Mouse (Mus musculus): ENCODE measurements around the gene Ndufa9. TPM values are rescaled to one million over a fixed set of nuclear protein-coding genes. Genes with fewer than 3 reads are reported as not detected.
A peak's percentile ranks its signal among the peaks of the same experiment; 100 is the strongest.

Gene Ndufa9
- polyA plus RNA-seq, 1 experiment from 2014 or later, result 299 TPM

DNA sequence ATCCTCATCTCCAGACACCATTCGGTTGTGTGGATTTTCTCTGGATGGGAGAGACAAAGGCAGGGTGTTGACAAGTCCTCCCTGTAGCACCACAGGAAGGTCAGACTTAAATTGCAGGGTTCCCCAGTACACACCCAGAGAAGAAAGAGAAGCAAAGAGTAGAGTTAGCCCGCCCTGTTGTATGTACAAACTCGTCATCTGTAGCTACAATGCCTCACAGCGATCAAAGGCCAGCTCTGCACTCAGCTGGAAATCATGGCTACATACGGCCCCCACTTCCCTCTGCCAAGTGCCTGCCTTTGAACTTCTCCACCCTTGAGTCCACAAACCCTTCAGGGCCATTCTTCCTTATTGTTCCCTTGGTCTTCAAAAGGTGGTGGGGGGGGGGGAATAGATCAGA lies 64.7 kb downstream of the Ndufa9 start:
- H3K4me1 ChIP-seq (ENCODE audit: control insufficient read depth, insufficient read depth, low read length), result peaks cover 5% of the 10 kb centered on the region; the same call in 1 of the 2 replicates
- no peaks in the 10 kb centered on the region for H3K36me3 ChIP-seq (ENCODE audit: control insufficient read depth, insufficient read depth, low read length)
- WGBS (ENCODE audit: insufficient replicate concordance), result 48% methylated on average over 5 of the region's 5 CpGs
- H3K9me3 ChIP-seq (replicated peaks; ENCODE audit: control insufficient read depth, low read length), result no peaks in the 10 kb centered on the region
- no peak overlapping the region for H3K9ac ChIP-seq (ENCODE audit: low read depth, low read length)
- H3K27me3 ChIP-seq (ENCODE audit: control insufficient read depth, insufficient read depth, low read length), result no peaks in the 10 kb centered on the region
- ATAC-seq (replicated peaks; ENCODE audit: insufficient number of reproducible peaks, low FRiP score, low TSS enrichment), result no peak
- no peak overlapping the region for H3K27ac ChIP-seq (ENCODE audit: low read depth, low read length)
- no peak overlapping the region for H3K4me3 ChIP-seq (ENCODE audit: low read depth, low read length)
- peak overlapping the region; percentile 41; the same call in 1 of the 2 replicates for H3K4me2 ChIP-seq

DNA sequence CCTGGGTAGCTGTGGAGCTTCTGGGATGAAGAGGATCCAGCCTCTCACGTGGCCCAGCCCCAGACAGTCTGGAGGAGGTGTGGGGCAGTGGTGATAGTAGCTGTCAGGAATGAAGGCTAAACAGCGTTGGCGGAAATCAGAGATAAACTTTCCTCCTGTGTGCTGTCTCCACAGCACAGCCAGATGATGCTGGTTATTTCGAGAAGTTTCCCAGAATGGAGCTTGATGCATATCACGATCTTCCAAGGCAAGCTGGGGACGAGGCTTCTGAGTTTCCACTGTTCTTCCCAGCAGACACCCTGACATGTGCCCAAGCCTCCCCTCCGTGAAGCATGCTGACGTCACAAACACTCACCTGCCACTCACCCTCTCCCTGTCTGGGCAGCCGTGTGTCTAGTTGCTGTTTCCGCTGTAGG lies 65.3 kb downstream of the Ndufa9 start:
- no peaks in the 10 kb centered on the region for H3K27me3 ChIP-seq (ENCODE audit: control insufficient read depth, insufficient read depth, low read length)
- peaks cover 5% of the 10 kb centered on the region; the same call in 1 of the 2 replicates for H3K4me1 ChIP-seq (ENCODE audit: control insufficient read depth, insufficient read depth, low read length)
- WGBS (ENCODE audit: insufficient replicate concordance), result 20% methylated on average over 10 of the region's 10 CpGs
- ATAC-seq (replicated peaks; ENCODE audit: insufficient number of reproducible peaks, low FRiP score, low TSS enrichment), result peak; percentile 57
- H3K36me3 ChIP-seq (ENCODE audit: control insufficient read depth, insufficient read depth, low read length), result no peaks in the 10 kb centered on the region
- no peaks in the 10 kb centered on the region for H3K9me3 ChIP-seq (replicated peaks; ENCODE audit: control insufficient read depth, low read length)
- H3K4me2 ChIP-seq, result peak overlapping the region; percentile 41
- H3K4me3 ChIP-seq (ENCODE audit: low read depth, low read length), result no peak overlapping the region
- no peak overlapping the region for H3K9ac ChIP-seq (ENCODE audit: low read depth, low read length)
- H3K27ac ChIP-seq (ENCODE audit: low read depth, low read length), result no peak overlapping the region

DNA sequence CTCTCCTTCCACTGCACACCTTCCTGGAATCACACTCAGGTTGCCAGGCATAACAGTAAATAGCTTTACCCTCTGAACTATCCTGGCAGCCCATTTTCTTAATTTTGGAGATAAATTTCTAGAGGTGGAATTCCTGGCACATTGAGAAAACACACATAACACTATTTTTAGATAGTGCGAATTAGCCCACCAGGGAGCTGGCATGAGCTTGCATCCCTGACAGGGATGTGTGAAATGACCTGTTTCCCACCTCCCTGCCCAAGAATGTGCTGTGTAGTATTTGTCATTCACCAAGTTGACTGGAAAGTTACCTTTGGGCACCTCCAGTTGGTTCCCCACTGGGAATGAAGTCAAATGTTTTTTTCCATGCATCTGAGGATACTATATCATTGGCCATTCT lies 65.9 kb downstream of the Ndufa9 start:
- no peak for ATAC-seq (replicated peaks; ENCODE audit: insufficient number of reproducible peaks, low FRiP score, low TSS enrichment)
- Histone ChIP-seq H3K4me3 (ENCODE audit: low read depth, low read length) (no peak overlapping the region), H3K4me1 (ENCODE audit: control insufficient read depth, insufficient read depth, low read length) (peaks cover 5% of the 10 kb centered on the region; the same call in 1 of the 2 replicates), H3K9me3 (replicated peaks; ENCODE audit: control insufficient read depth, low read length) (no peaks in the 10 kb centered on the region), H3K27me3 (ENCODE audit: control insufficient read depth, insufficient read depth, low read length) (no peaks in the 10 kb centered on the region), H3K27ac (ENCODE audit: low read depth, low read length) (no peak overlapping the region), H3K9ac (ENCODE audit: low read depth, low read length) (no peak overlapping the region), H3K36me3 (ENCODE audit: control insufficient read depth, insufficient read depth, low read length) (no peaks in the 10 kb centered on the region), H3K4me2 (no peak overlapping the region)
- WGBS (ENCODE audit: insufficient replicate concordance), result 73% methylated on average over 1 of the region's 1 CpGs

DNA sequence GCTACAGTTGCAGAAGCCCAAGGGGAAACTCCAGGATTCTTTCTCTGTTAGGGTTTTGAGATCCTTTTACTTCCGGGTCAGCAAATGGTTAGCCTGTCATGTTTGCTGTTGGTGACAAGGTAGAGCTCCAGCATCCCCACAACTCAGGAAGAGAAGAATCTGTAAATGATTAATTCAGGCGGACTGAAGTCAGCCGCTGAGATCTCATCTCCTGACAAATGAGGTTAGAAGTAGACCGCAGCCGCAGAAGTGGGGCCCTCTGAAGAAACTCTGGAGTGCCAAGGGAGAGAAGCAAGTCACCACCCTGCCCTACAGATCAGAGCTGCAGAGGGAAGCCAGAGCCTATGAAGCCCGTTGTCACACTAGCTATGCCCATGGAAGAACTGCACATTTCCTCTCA lies 71.0 kb downstream of the Ndufa9 start:
- no peaks in the 10 kb centered on the region for H3K36me3 ChIP-seq (ENCODE audit: control insufficient read depth, insufficient read depth, low read length)
- H3K9me3 ChIP-seq (replicated peaks; ENCODE audit: control insufficient read depth, low read length), result no peaks in the 10 kb centered on the region
- H3K4me1 ChIP-seq (ENCODE audit: control insufficient read depth, insufficient read depth, low read length), result no peaks in the 10 kb centered on the region
- H3K4me3 ChIP-seq (ENCODE audit: low read depth, low read length), result no peak overlapping the region
- no peak overlapping the region for H3K4me2 ChIP-seq
- no peak overlapping the region for H3K27ac ChIP-seq (ENCODE audit: low read depth, low read length)
- ATAC-seq (replicated peaks; ENCODE audit: insufficient number of reproducible peaks, low FRiP score, low TSS enrichment), result no peak
- 73% methylated on average over 6 of the region's 6 CpGs for WGBS (ENCODE audit: insufficient replicate concordance)
- peaks cover 2% of the 10 kb centered on the region; the same call in 1 of the 2 replicates for H3K27me3 ChIP-seq (ENCODE audit: control insufficient read depth, insufficient read depth, low read length)
- H3K9ac ChIP-seq (ENCODE audit: low read depth, low read length), result no peak overlapping the region

DNA sequence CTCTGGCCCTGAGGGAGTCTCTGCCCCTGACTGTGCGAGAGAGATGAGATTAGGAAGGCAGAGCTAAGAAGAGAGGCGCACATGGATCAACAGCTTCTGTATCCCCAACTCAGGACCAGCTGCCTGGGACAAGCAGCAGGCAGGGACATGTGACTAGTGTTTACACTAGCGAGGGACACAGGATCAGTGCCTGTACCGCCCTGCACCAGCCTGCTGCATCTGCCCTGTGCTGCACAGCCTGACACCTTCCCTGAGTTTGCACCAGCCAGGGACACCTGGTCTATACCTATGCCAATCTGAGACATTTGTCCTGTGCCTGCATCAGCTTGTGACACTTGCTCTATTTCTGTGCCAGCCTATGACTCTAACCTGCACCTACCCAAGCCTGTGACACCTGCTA lies 75.1 kb downstream of the Ndufa9 start:
- H3K4me1 ChIP-seq (ENCODE audit: control insufficient read depth, insufficient read depth, low read length), result peaks cover 2% of the 10 kb centered on the region
- 0 out of 2 replicates have a peak, but pooled peaks have one; percentile 43 for ATAC-seq (replicated peaks; ENCODE audit: insufficient number of reproducible peaks, low FRiP score, low TSS enrichment)
- 42% methylated on average over 4 of the region's 4 CpGs for WGBS (ENCODE audit: insufficient replicate concordance)
- no peak overlapping the region for H3K4me3 ChIP-seq (ENCODE audit: low read depth, low read length)
- H3K4me2 ChIP-seq, result no peak overlapping the region
- H3K9me3 ChIP-seq (replicated peaks; ENCODE audit: control insufficient read depth, low read length), result no peaks in the 10 kb centered on the region
- no peak overlapping the region for H3K27ac ChIP-seq (ENCODE audit: low read depth, low read length)
- no peak overlapping the region for H3K9ac ChIP-seq (ENCODE audit: low read depth, low read length)
- H3K27me3 ChIP-seq (ENCODE audit: control insufficient read depth, insufficient read depth, low read length), result peaks cover 2% of the 10 kb centered on the region; the same call in 1 of the 2 replicates
- H3K36me3 ChIP-seq (ENCODE audit: control insufficient read depth, insufficient read depth, low read length), result no peaks in the 10 kb centered on the region

DNA sequence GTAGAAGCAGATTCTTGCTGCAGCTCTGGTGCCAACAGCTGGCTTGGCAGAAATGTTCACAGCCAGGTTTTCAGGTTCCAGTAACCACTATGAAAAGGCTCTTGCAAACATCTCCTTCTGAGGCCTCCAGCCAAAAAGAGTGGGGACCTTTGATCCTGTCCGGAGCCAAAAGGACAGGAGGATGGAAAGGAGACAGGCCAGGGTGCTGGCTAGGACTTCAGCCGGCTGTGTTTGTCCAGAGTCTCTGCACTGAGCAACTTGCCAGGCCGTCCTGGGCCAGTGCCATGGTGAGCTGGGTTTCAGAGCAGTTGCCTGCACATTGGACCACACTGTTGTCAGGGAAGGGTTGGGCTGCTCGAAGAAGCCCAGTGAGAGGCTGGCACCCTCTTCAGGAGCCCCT lies 76.6 kb downstream of the Ndufa9 start:
- WGBS (ENCODE audit: insufficient replicate concordance), result 72% methylated on average over 4 of the region's 4 CpGs
- no peak overlapping the region for H3K4me2 ChIP-seq
- H3K9ac ChIP-seq (ENCODE audit: low read depth, low read length), result no peak overlapping the region
- H3K27me3 ChIP-seq (ENCODE audit: control insufficient read depth, insufficient read depth, low read length), result peaks cover 2% of the 10 kb centered on the region; the same call in 1 of the 2 replicates
- no peak overlapping the region for H3K27ac ChIP-seq (ENCODE audit: low read depth, low read length)
- H3K4me3 ChIP-seq (ENCODE audit: low read depth, low read length), result no peak overlapping the region
- no peaks in the 10 kb centered on the region for H3K9me3 ChIP-seq (replicated peaks; ENCODE audit: control insufficient read depth, low read length)
- no peaks in the 10 kb centered on the region for H3K36me3 ChIP-seq (ENCODE audit: control insufficient read depth, insufficient read depth, low read length)
- peaks cover 13% of the 10 kb centered on the region for H3K4me1 ChIP-seq (ENCODE audit: control insufficient read depth, insufficient read depth, low read length)
- no peak for ATAC-seq (replicated peaks; ENCODE audit: insufficient number of reproducible peaks, low FRiP score, low TSS enrichment)

Other genes starting within 250 kb of the Ndufa9 start
- 0.08 and 0.31 TPM in 2 replicates for gene Kcna1, start 202.8 kb downstream of the Ndufa9 start, polyA plus RNA-seq (2014; fragmentation: Nextera tagmentation; extraction: Ambion mirVana)
- gene Kcna6, start 108.5 kb downstream of the Ndufa9 start, polyA plus RNA-seq (2014; fragmentation: Nextera tagmentation; extraction: Ambion mirVana), result 0.97 and 1.5 TPM in 2 replicates
- gene Akap3, start 4.0 kb upstream of the Ndufa9 start, polyA plus RNA-seq (2014; fragmentation: Nextera tagmentation; extraction: Ambion mirVana), result not detected in 2 replicates
- gene Dyrk4, start 72.7 kb upstream of the Ndufa9 start, polyA plus RNA-seq (2014; fragmentation: Nextera tagmentation; extraction: Ambion mirVana), result 0.11 TPM in 1 of 2 replicates, not detected in the other
- 39.4 and 50.2 TPM in 2 replicates for gene Rad51ap1, start 90.5 kb upstream of the Ndufa9 start, polyA plus RNA-seq (2014; fragmentation: Nextera tagmentation; extraction: Ambion mirVana)
- gene D6Wsu163e, start 90.8 kb upstream of the Ndufa9 start, polyA plus RNA-seq (2014; fragmentation: Nextera tagmentation; extraction: Ambion mirVana), result 11.1 and 12.3 TPM in 2 replicates
- gene Fgf6, start 166.4 kb upstream of the Ndufa9 start, polyA plus RNA-seq (2014; fragmentation: Nextera tagmentation; extraction: Ambion mirVana), result 0.09 and 0.18 TPM in 2 replicates
- 0.24 TPM in 1 of 2 replicates, not detected in the other for gene Fgf23, start 223.8 kb upstream of the Ndufa9 start, polyA plus RNA-seq (2014; fragmentation: Nextera tagmentation; extraction: Ambion mirVana)

All from heart, embryonic 11.5 days (tissue).